Mouse (Mus musculus) embryonic facial prominence, embryonic 13.5 days (tissue): ENCODE measurements around the gene Smim26. TPM values are rescaled to one million over a fixed set of nuclear protein-coding genes. Genes with fewer than 3 reads are reported as not detected.

Experiments
- ATAC-seq: fragments of 200-750 bp; cut with Nextera tagmentation; 2 replicates; pipeline ENCODE4 v1.8.0; 2017; ENCODE audit warnings: low read depth; ENCODE audit not compliant: insufficient number of reproducible peaks, insufficient read depth, low FRiP score, low TSS enrichment
- H3K27ac ChIP-seq: fragments of 300-500 bp; sonication (generic); 2 replicates; pipeline ENCODE4 v1.5.1; 2015; ENCODE audit warnings: moderate library complexity, mild to moderate bottlenecking, inconsistent platforms
- H3K27me3 ChIP-seq: fragments of 300-500 bp; sonication (generic); 2 replicates; pipeline ENCODE4 v1.6.1; 2015; ENCODE audit warnings: mild to moderate bottlenecking, inconsistent platforms
- H3K36me3 ChIP-seq: fragments of 300-500 bp; sonication (generic); 2 replicates; pipeline ENCODE4 v1.6.1; 2015; ENCODE audit warnings: mild to moderate bottlenecking, inconsistent platforms
- H3K4me1 ChIP-seq: fragments of 300-500 bp; sonication (generic); 2 replicates; pipeline ENCODE4 v1.6.1; 2015; ENCODE audit warnings: inconsistent platforms
- H3K4me2 ChIP-seq: fragments of 300-500 bp; sonication (generic); 2 replicates; pipeline ENCODE4 v1.6.1; 2015; ENCODE audit warnings: moderate library complexity, mild to moderate bottlenecking, inconsistent platforms
- H3K4me3 ChIP-seq: fragments of 300-500 bp; sonication (generic); 2 replicates; pipeline ENCODE4 v1.5.1; 2015; ENCODE audit warnings: mild to moderate bottlenecking, inconsistent platforms
- H3K9ac ChIP-seq: fragments of 300-500 bp; sonication (generic); 2 replicates; pipeline ENCODE4 v1.6.1; 2015; ENCODE audit warnings: mild to moderate bottlenecking, inconsistent platforms
- H3K9me3 ChIP-seq: fragments of 300-500 bp; sonication (generic); 2 replicates; pipeline ENCODE4 v1.6.1; 2016; ENCODE audit warnings: inconsistent platforms
- WGBS: fragments of 180-500 bp; shearing (Covaris S2); methylation state at CpG from one replicate; pipeline ENCODE4 v1.1.7; 2015; ENCODE audit warnings: mixed read lengths; 5-methylcytosine and 5-hydroxymethylcytosine counted together
- polyA plus RNA-seq: library from polyadenylated mRNA; unstranded; fragments of >200 nt; fragmentation: Nextera tagmentation; extraction: Ambion mirVana; gene quantifications from 2 replicates; pipeline ENCODE4 v1.2.1, GENCODE M21; 2015

Gene Smim26
- polyA plus RNA-seq, 1 experiment from 2014 or later = 45.8 TPM

GRCm38 (mm10) chr2:144598006-144598405, 4.2 kb downstream of the Smim26 start:
- no peak overlapping the region for H3K4me2 ChIP-seq
- no peak overlapping the region for H3K27ac ChIP-seq
- H3K4me3 ChIP-seq = no peak overlapping the region
- ATAC-seq = no peak
- H3K9ac ChIP-seq = no peak overlapping the region
- 79% methylated on average over 2 of the region's 2 CpGs for WGBS
- H3K9me3 ChIP-seq = no peaks in the 10 kb centered on the region
- peaks cover 5% of the 10 kb centered on the region for H3K4me1 ChIP-seq
- H3K36me3 ChIP-seq = peaks cover 9% of the 10 kb centered on the region
- no peaks in the 10 kb centered on the region for H3K27me3 ChIP-seq

DNA sequence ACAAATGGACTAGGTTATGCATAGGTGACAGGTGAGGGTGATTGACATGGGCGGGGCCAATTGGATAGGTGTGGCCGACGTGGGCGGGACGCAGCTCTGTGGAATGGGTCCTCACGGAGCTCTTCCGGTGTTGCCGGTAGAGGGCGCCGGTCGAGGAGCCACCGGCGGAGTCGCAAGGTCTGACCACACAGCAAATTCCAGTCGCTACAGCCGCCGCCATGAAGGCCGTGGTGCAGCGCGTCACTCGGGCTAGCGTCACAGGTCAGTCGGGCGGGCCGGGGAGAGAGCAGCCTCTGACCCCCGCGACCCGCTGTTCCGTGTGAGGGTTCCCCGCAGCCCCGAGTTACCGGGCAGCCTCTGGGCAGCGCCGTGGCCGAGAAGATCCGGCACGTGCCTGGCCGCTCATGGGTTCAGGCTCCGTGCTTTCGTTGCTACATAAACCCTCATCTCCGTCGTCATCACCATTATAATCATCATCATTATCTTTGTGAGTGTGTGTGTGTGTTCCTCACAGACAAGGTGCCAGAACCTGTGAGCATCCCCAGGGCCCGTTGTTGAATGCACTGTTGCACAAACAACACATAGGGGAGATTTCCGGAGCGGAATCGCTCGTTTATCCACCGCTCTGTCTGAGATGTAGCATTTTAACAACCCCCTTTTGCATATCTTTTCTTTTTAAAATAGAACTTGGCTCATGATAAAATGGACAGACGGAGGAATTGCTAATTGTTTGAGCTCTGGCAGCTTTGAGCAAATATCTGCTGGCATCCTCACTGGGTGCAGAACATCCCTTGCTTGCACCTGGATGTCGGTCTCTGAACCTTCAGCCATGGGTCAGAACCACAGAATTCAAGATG, 6.2 kb downstream of the Smim26 start, which contains the start of gene Dtd1:
Gene Dtd1 (plus strand): TSS at position 67 of the 857 bp plus-strand sequence.
- peak within 1 kb of the TSS; percentile 71 for H3K4me3 ChIP-seq
- no peaks in the 10 kb centered on the region for H3K9me3 ChIP-seq
- peak; percentile 91 for ATAC-seq
- H3K36me3 ChIP-seq = peaks cover 9% of the 10 kb centered on the region
- peaks cover 2% of the 10 kb centered on the region; the same call in 1 of the 2 replicates for H3K4me1 ChIP-seq
- peak within 1 kb of the TSS; percentile 89 for H3K9ac ChIP-seq
- no peaks in the 10 kb centered on the region for H3K27me3 ChIP-seq
- H3K27ac ChIP-seq = no peak within 1 kb of the TSS
- H3K4me2 ChIP-seq = peak within 1 kb of the TSS; percentile 68
- 1% methylated on average over 50 of the region's 50 CpGs for WGBS

GRCm38 (mm10) chr2:144601576-144601975, 7.7 kb downstream of the Smim26 start:
- H3K4me1 ChIP-seq = 0 out of 2 replicates have a peak, but pooled peaks cover 2% of the 10 kb centered on the region

GRCm38 (mm10) chr2:144613956-144614355, 20.1 kb downstream of the Smim26 start:
- no peaks in the 10 kb centered on the region for H3K36me3 ChIP-seq
- no peaks in the 10 kb centered on the region for H3K9me3 ChIP-seq
- H3K27me3 ChIP-seq = no peaks in the 10 kb centered on the region
- WGBS = 93% methylated on average over 6 of the region's 6 CpGs
- no peak overlapping the region for H3K4me3 ChIP-seq
- ATAC-seq = no peak
- H3K4me2 ChIP-seq = no peak overlapping the region
- no peak overlapping the region for H3K27ac ChIP-seq
- no peak overlapping the region for H3K9ac ChIP-seq
- no peaks in the 10 kb centered on the region for H3K4me1 ChIP-seq

More at GRCm38 (mm10) chr2:144601576-144601975, 7.7 kb downstream of the Smim26 start:
- no peak for ATAC-seq
- H3K9me3 ChIP-seq = no peaks in the 10 kb centered on the region
- no peak overlapping the region for H3K4me3 ChIP-seq
- H3K27ac ChIP-seq = no peak overlapping the region
- H3K27me3 ChIP-seq = no peaks in the 10 kb centered on the region
- 85% methylated on average over 1 of the region's 1 CpGs for WGBS
- H3K4me2 ChIP-seq = no peak overlapping the region
- no peak overlapping the region for H3K9ac ChIP-seq
- no peaks in the 10 kb centered on the region for H3K36me3 ChIP-seq

DNA sequence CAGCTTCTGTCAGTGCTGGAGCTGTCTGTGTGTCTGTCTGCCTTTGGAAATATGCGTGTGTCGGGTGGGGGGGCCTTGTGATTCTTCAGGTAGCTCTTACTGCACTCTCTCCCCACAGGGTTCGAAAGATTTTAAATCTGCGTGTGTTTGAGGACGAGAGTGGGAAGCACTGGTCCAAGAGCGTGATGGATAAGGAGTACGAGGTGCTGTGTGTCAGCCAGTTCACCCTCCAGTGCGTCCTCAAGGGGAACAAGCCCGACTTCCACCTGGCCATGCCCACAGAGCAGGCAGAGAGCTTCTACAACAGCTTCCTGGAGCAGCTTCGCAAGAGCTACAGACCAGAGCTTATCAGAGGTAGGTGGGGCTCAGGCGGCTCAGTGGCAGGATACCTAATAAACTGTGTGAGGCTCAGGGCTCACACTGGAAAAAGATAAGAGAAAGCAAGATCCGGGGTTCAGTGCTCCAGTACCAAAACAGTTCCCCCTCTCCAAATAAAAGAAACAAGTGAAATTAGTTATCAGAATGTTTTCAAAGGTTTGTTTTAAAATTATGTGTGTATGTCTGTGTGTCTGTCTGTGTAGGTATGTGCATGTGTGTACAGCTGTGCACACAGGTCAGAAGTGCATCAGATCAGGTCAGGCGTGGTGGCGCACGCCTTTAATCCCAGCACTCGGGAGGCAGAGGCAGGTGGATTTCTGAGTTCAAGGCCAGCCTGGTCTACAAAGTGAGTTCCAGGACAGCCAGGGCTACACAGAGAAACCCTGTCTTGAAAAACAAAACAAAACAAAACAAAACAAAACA, 23.4 kb downstream of the Smim26 start:
- H3K9ac ChIP-seq = no peak overlapping the region
- no peak for ATAC-seq

DNA sequence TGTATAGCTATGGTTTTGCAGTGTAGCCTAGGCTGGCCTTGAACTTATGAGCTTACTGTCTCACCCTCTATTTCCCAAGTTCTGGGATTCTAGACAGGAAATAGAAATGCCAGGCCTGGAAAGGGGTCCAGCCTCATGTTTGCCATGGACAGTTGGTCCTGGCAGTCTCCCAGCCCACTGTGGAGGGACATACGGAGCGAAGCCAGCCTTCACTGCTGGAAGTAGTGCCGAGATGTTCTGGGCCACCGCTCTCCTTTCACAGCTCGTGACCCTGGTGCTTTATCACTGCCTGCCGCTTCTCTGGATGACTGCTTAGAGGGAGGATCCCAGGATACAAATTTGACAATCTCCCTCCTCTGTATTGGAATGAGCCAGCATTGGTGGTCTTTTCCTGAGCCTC, 27.6 kb downstream of the Smim26 start:
- H3K9me3 ChIP-seq = no peaks in the 10 kb centered on the region

More for the DNA sequence above, 23.4 kb downstream of the Smim26 start:
- Histone ChIP-seq H3K9me3 (no peaks in the 10 kb centered on the region), H3K4me3 (no peak overlapping the region), H3K4me2 (no peak overlapping the region), H3K27me3 (no peaks in the 10 kb centered on the region), H3K36me3 (no peaks in the 10 kb centered on the region), H3K4me1 (no peaks in the 10 kb centered on the region), H3K27ac (no peak overlapping the region)
- 89% methylated on average over 16 of the region's 16 CpGs for WGBS

DNA sequence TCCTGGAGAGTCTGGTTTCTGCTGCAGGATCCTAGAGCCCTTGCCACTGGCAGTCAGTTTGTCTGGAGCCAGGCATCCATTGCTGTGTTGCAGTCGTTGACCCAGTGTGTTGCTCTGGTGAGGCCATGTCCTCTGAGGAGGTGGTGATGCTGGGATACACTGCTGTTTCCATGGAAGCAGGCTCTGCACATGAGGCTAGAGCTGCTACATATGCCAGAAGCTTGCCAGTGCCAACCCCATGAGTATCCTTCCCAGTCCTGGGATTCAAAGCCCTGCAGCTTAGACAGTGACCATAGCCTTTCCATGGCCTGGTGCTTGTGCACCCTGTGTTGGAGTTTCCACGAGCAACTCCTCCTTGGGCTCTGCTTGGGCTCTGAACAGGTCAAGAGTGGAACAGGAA, 39.7 kb downstream of the Smim26 start:
- ATAC-seq = no peak
- H3K9me3 ChIP-seq = peaks cover 5% of the 10 kb centered on the region; the same call in 1 of the 2 replicates
- peaks cover 4% of the 10 kb centered on the region; the same call in 1 of the 2 replicates for H3K4me1 ChIP-seq
- 93% methylated on average over 2 of the region's 2 CpGs for WGBS
- H3K4me3 ChIP-seq = no peak overlapping the region
- H3K27me3 ChIP-seq = no peaks in the 10 kb centered on the region
- peaks cover 5% of the 10 kb centered on the region; the same call in 1 of the 2 replicates for H3K36me3 ChIP-seq
- no peak overlapping the region for H3K9ac ChIP-seq
- H3K27ac ChIP-seq = no peak overlapping the region
- no peak overlapping the region for H3K4me2 ChIP-seq

More for the DNA sequence above, 27.6 kb downstream of the Smim26 start:
- Histone ChIP-seq H3K36me3 (no peaks in the 10 kb centered on the region), H3K27me3 (no peaks in the 10 kb centered on the region), H3K4me2 (no peak overlapping the region), H3K9ac (no peak overlapping the region), H3K4me1 (no peaks in the 10 kb centered on the region), H3K27ac (no peak overlapping the region), H3K4me3 (no peak overlapping the region)
- no peak for ATAC-seq
- WGBS = 87% methylated on average over 6 of the region's 6 CpGs

DNA sequence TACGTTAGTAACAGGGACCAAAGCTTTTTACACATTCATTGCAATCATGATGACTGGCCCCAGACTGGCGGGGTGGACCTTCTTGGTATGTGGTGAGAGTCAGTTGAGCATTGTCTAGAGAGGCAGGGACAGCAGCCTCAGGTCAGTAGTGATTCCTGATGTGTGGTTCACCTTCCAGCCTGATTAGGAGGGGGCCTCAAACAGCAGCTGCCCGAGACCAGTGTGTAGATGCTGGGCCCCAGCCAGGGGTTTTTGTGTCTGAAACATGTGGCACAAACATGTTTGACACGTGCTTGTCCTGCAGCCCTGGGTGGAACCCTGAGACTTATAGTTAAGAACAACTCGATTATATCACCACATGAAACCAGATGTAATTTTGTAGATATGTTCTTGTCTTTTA, 40.4 kb downstream of the Smim26 start:
- Histone ChIP-seq H3K9ac (no peak overlapping the region), H3K4me2 (no peak overlapping the region), H3K36me3 (peaks cover 5% of the 10 kb centered on the region; the same call in 1 of the 2 replicates), H3K4me1 (peaks cover 4% of the 10 kb centered on the region; the same call in 1 of the 2 replicates), H3K27me3 (no peaks in the 10 kb centered on the region), H3K27ac (no peak overlapping the region), H3K4me3 (no peak overlapping the region), H3K9me3 (peaks cover 5% of the 10 kb centered on the region; the same call in 1 of the 2 replicates)
- no peak for ATAC-seq
- 59% methylated on average over 5 of the region's 5 CpGs for WGBS

- no peak for ATAC-seq
- Histone ChIP-seq H3K27me3 (no peaks in the 10 kb centered on the region), H3K9ac (no peak overlapping the region), H3K36me3 (peaks cover 5% of the 10 kb centered on the region; the same call in 1 of the 2 replicates), H3K27ac (no peak overlapping the region), H3K4me2 (no peak overlapping the region), H3K9me3 (peaks cover 5% of the 10 kb centered on the region; the same call in 1 of the 2 replicates), H3K4me1 (peaks cover 4% of the 10 kb centered on the region; the same call in 1 of the 2 replicates), H3K4me3 (no peak overlapping the region)
- 51% methylated on average over 2 of the region's 2 CpGs for WGBS
These were observed 40.9 kb downstream of the Smim26 start for GRCm38 (mm10) chr2:144634729-144635128.

- peaks cover 5% of the 10 kb centered on the region; the same call in 1 of the 2 replicates for H3K9me3 ChIP-seq
- ATAC-seq = no peak; the same call in 1 of the 2 replicates
- peaks cover 5% of the 10 kb centered on the region; the same call in 1 of the 2 replicates for H3K36me3 ChIP-seq
- H3K27ac ChIP-seq = no peak overlapping the region
- 18% methylated on average over 5 of the region's 5 CpGs for WGBS
- H3K9ac ChIP-seq = no peak overlapping the region
- H3K4me2 ChIP-seq = no peak overlapping the region
- H3K4me1 ChIP-seq = peaks cover 4% of the 10 kb centered on the region; the same call in 1 of the 2 replicates
- H3K4me3 ChIP-seq = no peak overlapping the region
- no peaks in the 10 kb centered on the region for H3K27me3 ChIP-seq
These were observed 41.9 kb downstream of the Smim26 start for GRCm38 (mm10) chr2:144635644-144636320.

- peaks cover 13% of the 10 kb centered on the region for H3K4me1 ChIP-seq
- H3K27ac ChIP-seq = no peak overlapping the region
- no peaks in the 10 kb centered on the region for H3K27me3 ChIP-seq
- no peak overlapping the region for H3K9ac ChIP-seq
- ATAC-seq = no peak
- no peak overlapping the region for H3K4me2 ChIP-seq
- H3K36me3 ChIP-seq = peaks cover 4% of the 10 kb centered on the region; the same call in 1 of the 2 replicates
- peaks cover 4% of the 10 kb centered on the region; the same call in 1 of the 2 replicates for H3K9me3 ChIP-seq
- H3K4me3 ChIP-seq = no peak overlapping the region
- WGBS = 77% methylated on average over 4 of the region's 4 CpGs
These were observed 43.4 kb downstream of the Smim26 start for GRCm38 (mm10) chr2:144637204-144637603.
